Mouse (Mus musculus) layer of hippocampus, adult 9-11 months (tissue): ENCODE results near the gene Cpeb4.
A peak's percentile ranks its signal among the peaks of the same experiment; 100 is the strongest.

ENCODE experiments used
- DNase-seq: peaks from one replicate; pipeline ENCODE4 v3.0.0; 2022

The Cpeb4 gene

GRCm38 (mm10) chr11:31902251-31903001, 30.4 kb downstream of the Cpeb4 start:
- no peak for DNase-seq

- DNase-seq, result no peak
Observed at GRCm38 (mm10) chr11:31906499-31906898, 34.5 kb downstream of the Cpeb4 start.

GRCm38 (mm10) chr11:31907650-31908049, 35.6 kb downstream of the Cpeb4 start:
- DNase-seq, result no peak

- DNase-seq, result no peak
Observed at GRCm38 (mm10) chr11:31912958-31913357, 40.9 kb downstream of the Cpeb4 start.

GRCm38 (mm10) chr11:31917769-31918168, 45.8 kb downstream of the Cpeb4 start:
- no peak for DNase-seq

- DNase-seq, result no peak
Observed at GRCm38 (mm10) chr11:31930051-31930450, 58.0 kb downstream of the Cpeb4 start.

GRCm38 (mm10) chr11:31935652-31936051, 63.6 kb downstream of the Cpeb4 start:
- no peak for DNase-seq

- DNase-seq, result no peak
Observed at GRCm38 (mm10) chr11:31936910-31937525, 65.0 kb downstream of the Cpeb4 start.

- peak; percentile 84 for DNase-seq
Observed at GRCm38 (mm10) chr11:31940898-31941639, 69.1 kb downstream of the Cpeb4 start.

GRCm38 (mm10) chr11:31941640-31942638, 69.9 kb downstream of the Cpeb4 start:
- DNase-seq, result no peak

- no peak for DNase-seq
Observed at GRCm38 (mm10) chr11:31945471-31945870, 73.5 kb downstream of the Cpeb4 start.

GRCm38 (mm10) chr11:31948462-31949330, 76.7 kb downstream of the Cpeb4 start:
- DNase-seq, result peak; percentile 59

- DNase-seq, result peak; percentile 53
Observed at GRCm38 (mm10) chr11:31949331-31949785, 77.3 kb downstream of the Cpeb4 start.

- DNase-seq, result no peak
Observed at GRCm38 (mm10) chr11:31960071-31960470, 88.1 kb downstream of the Cpeb4 start.

GRCm38 (mm10) chr11:31963993-31964392, 92.0 kb downstream of the Cpeb4 start:
- no peak for DNase-seq

GRCm38 (mm10) chr11:31965256-31966134, 93.5 kb downstream of the Cpeb4 start, which contains the start of gene 4930524B15Rik:
Gene 4930524B15Rik (plus strand): TSS chr11:31965592.
- DNase-seq, result no peak

- DNase-seq, result no peak
Observed at GRCm38 (mm10) chr11:31974132-31974531, 102.1 kb downstream of the Cpeb4 start.

GRCm38 (mm10) chr11:31974826-31975225, 102.8 kb downstream of the Cpeb4 start:
- DNase-seq, result no peak

- no peak for DNase-seq
Observed at GRCm38 (mm10) chr11:31975678-31976077, 103.7 kb downstream of the Cpeb4 start.

GRCm38 (mm10) chr11:31976137-31976536, 104.1 kb downstream of the Cpeb4 start:
- DNase-seq, result no peak
